ENCODE assay signal across 8 mouse cellular contexts in the genomic region with DNA sequence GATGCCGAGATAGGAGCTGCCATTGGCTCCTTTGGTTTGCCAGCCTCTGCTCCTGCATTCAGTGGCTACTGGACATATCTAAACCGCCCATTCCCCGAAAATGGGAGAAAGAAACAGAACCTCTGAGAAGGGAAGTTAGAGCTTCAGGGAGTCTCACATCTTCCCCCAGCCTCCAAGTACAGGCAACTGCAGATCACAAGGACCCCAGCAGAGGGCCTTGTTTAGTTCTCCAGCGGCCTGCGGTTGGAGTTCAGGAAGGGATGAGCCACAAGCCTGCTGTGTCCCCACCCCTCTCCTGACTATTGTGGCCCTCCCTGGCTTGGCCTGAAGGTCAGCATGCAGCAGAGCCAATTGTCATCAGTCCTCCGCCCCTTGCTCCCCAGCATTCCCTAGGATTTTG. TPM values are rescaled to one million over a fixed set of nuclear protein-coding genes. Genes with fewer than 3 reads are reported as not detected.
DNase-seq lines count a peak whose midpoint lies in the region; ATAC-seq and TF ChIP-seq lines count a peak whose summit lies in the region.

No protein-coding gene starts in this region.

- H3K9me3 ChIP-seq in embryonic facial prominence, embryonic 12.5 days, result no peaks in the 10 kb centered on the region
- no peaks in the 10 kb centered on the region for H3K9me3 ChIP-seq in limb, embryonic 10.5 days (replicated peaks)
- no peaks in the 10 kb centered on the region for H3K9me3 ChIP-seq in midbrain, embryonic 10.5 days (replicated peaks)

- 17% methylated on average over 6 of the region's 6 CpGs for WGBS in embryonic facial prominence, embryonic 12.5 days
- WGBS in kidney, adult 2 months, result 15% methylated on average over 6 of the region's 6 CpGs
- 21% methylated on average over 6 of the region's 6 CpGs for WGBS in limb, embryonic 10.5 days
- 10% methylated on average over 6 of the region's 6 CpGs for WGBS in midbrain, embryonic 10.5 days

- H3K4me3 ChIP-seq in embryonic facial prominence, embryonic 12.5 days, result peak overlapping the region; percentile 63
- peak overlapping the region; percentile 55 for H3K4me3 ChIP-seq in kidney, adult 2 months (ENCODE audit: insufficient read depth, low read depth, low read length)
- peak overlapping the region; percentile 78 for H3K4me3 ChIP-seq in limb, embryonic 10.5 days
- H3K4me3 ChIP-seq in midbrain, embryonic 10.5 days, result peak overlapping the region; percentile 79

- no peaks in the 10 kb centered on the region for H3K36me3 ChIP-seq in embryonic facial prominence, embryonic 12.5 days
- no peaks in the 10 kb centered on the region for H3K36me3 ChIP-seq in kidney, adult 2 months (ENCODE audit: control insufficient read depth, insufficient read depth, low read length)
- no peaks in the 10 kb centered on the region for H3K36me3 ChIP-seq in limb, embryonic 10.5 days
- no peaks in the 10 kb centered on the region for H3K36me3 ChIP-seq in midbrain, embryonic 10.5 days

- peaks cover 11% of the 10 kb centered on the region; the same call in 1 of the 2 replicates for H3K27me3 ChIP-seq in embryonic facial prominence, embryonic 12.5 days
- no peaks in the 10 kb centered on the region for H3K27me3 ChIP-seq in kidney, adult 2 months (replicated peaks; ENCODE audit: control insufficient read depth, insufficient read depth, low read length)
- H3K27me3 ChIP-seq in limb, embryonic 10.5 days (ENCODE audit: low read depth, poor library complexity, severe bottlenecking), result peaks cover 48% of the 10 kb centered on the region
- H3K27me3 ChIP-seq in midbrain, embryonic 10.5 days (ENCODE audit: low read depth, poor library complexity, severe bottlenecking), result peaks cover 47% of the 10 kb centered on the region

- peak; percentile 68 for DNase-seq in urinary bladder, postnatal 14 days (ENCODE audit: low spot score)
- DNase-seq in urinary bladder, postnatal 10 days (ENCODE audit: low spot score), result no peak
- DNase-seq in heart, adult 8-10 months (ENCODE audit: low spot score), result peak; percentile 65
- DNase-seq in kidney, adult 2 months, result peak; percentile 74
- DNase-seq in limb, embryonic 10.5 days (ENCODE audit: low spot score), result peak; percentile 72
- peak; percentile 75 for DNase-seq in midbrain, embryonic 10.5 days (ENCODE audit: low spot score)
- peak; percentile 70 for DNase-seq in right cerebral cortex, postnatal 4 days

- TF ChIP-seq CTCF in kidney, adult 2 months (conservative IDR thresholded peaks at IDR 0.05; ENCODE audit: insufficient read depth, insufficient read length, low read depth, low read length), result peak; percentile 53

- peaks cover 28% of the 10 kb centered on the region; the same call in 1 of the 2 replicates for H3K4me1 ChIP-seq in embryonic facial prominence, embryonic 12.5 days
- peaks cover 12% of the 10 kb centered on the region for H3K4me1 ChIP-seq in kidney, adult 2 months (ENCODE audit: control insufficient read depth, insufficient read depth, low read length)
- H3K4me1 ChIP-seq in limb, embryonic 10.5 days, result peaks cover 32% of the 10 kb centered on the region
- peaks cover 43% of the 10 kb centered on the region for H3K4me1 ChIP-seq in midbrain, embryonic 10.5 days

- H3K27ac ChIP-seq in embryonic facial prominence, embryonic 12.5 days, result no peak overlapping the region
- peak overlapping the region; percentile 91 for H3K27ac ChIP-seq in kidney, adult 2 months (ENCODE audit: insufficient read depth, low read depth, low read length)
- H3K27ac ChIP-seq in limb, embryonic 10.5 days, result peak overlapping the region; percentile 91; the same call in 1 of the 2 replicates
- peak overlapping the region; percentile 92; the same call in 1 of the 2 replicates for H3K27ac ChIP-seq in midbrain, embryonic 10.5 days (replicated peaks)

- no peak for ATAC-seq in embryonic facial prominence, embryonic 12.5 days (ENCODE audit: insufficient number of reproducible peaks, insufficient read depth, low FRiP score, low TSS enrichment)

- H3K9ac ChIP-seq in embryonic facial prominence, embryonic 12.5 days, result peak overlapping the region; percentile 75; the same call in 1 of the 2 replicates

- no peak for TF ChIP-seq POLR2A in kidney, adult 2 months (IDR thresholded peaks at IDR 0.05; ENCODE audit: low read depth, low read length)

- peak overlapping the region; percentile 97 for H3K4me2 ChIP-seq in embryonic facial prominence, embryonic 12.5 days (replicated peaks)

RNA-seq across cellular contexts. Expression of a gene that starts 0.8 kb away (rescaled TPM):
- 11.8 and 11.9 TPM in 2 replicates for polyA plus RNA-seq in embryonic facial prominence, embryonic 12.5 days (2016; fragmentation: Nextera tagmentation; extraction: Ambion mirVana)
- 100 to 1,000 TPM; 120 to 156 (median 130) TPM for total RNA-seq in heart, adult 8-10 months (2022)
- 44.9 and 58.1 TPM in 2 replicates for polyA plus RNA-seq in kidney, adult 2 months (2012; rRNA removed)
- polyA plus RNA-seq in limb, embryonic 10.5 days (2016; fragmentation: Nextera tagmentation; extraction: Ambion mirVana), result 5.6 and 6.7 TPM in 2 replicates
- 7.0 and 9.1 TPM in 2 replicates for polyA plus RNA-seq in midbrain, embryonic 10.5 days (2016; fragmentation: Nextera tagmentation; extraction: Ambion mirVana)
